Mouse (Mus musculus) limb, embryonic 14.5 days (tissue): Measurements from ENCODE around the gene Vstm2l. TPM values are rescaled to one million over a fixed set of nuclear protein-coding genes. Genes with fewer than 3 reads are reported as not detected.

Experiments used
- ATAC-seq: fragments of 200-750 bp; cut with Nextera tagmentation; 2 replicates; pipeline ENCODE4 v1.8.0; 2017; ENCODE audit warnings: low read depth, moderate number of reproducible peaks, moderate TSS enrichment; ENCODE audit not compliant: low FRiP score
- DNase-seq: peaks from one replicate; pipeline ENCODE4 v3.0.0-alpha.2; 2015; ENCODE audit warnings: low spot score
- H3K27ac ChIP-seq: fragments of 300-500 bp; sonication (generic); replicated peaks from 2 replicates; pipeline ENCODE4 v1.5.1; 2014; ENCODE audit warnings: low read depth, mild to moderate bottlenecking, low read length, moderate library complexity, mixed read lengths
- H3K27me3 ChIP-seq: fragments of 300-500 bp; sonication (generic); 2 replicates; pipeline ENCODE4 v1.6.1; 2014; ENCODE audit warnings: low read length, mixed read lengths; ENCODE audit not compliant: control insufficient read depth, insufficient read depth
- H3K36me3 ChIP-seq: fragments of 300-500 bp; sonication (generic); 2 replicates; pipeline ENCODE4 v1.6.1; 2014; ENCODE audit warnings: mild to moderate bottlenecking, low read length, moderate library complexity, mixed read lengths; ENCODE audit not compliant: control insufficient read depth, insufficient read depth
- H3K4me1 ChIP-seq: fragments of 300-500 bp; sonication (generic); 2 replicates; pipeline ENCODE4 v1.6.1; 2014; ENCODE audit warnings: antibody characterized with exemption, low read length, mixed read lengths; ENCODE audit not compliant: control insufficient read depth, insufficient read depth
- H3K4me2 ChIP-seq: fragments of 300-500 bp; sonication (generic); replicated peaks from 2 replicates; pipeline ENCODE4 v1.6.1; 2014; ENCODE audit warnings: low read depth, mild to moderate bottlenecking, low read length, moderate library complexity; ENCODE audit not compliant: severe bottlenecking
- H3K4me3 ChIP-seq: fragments of 300-500 bp; sonication (generic); replicated peaks from 2 replicates; pipeline ENCODE4 v1.5.1; 2014; ENCODE audit warnings: low read length
- H3K9ac ChIP-seq: fragments of 300-500 bp; sonication (generic); 2 replicates; pipeline ENCODE4 v1.6.1; 2014; ENCODE audit warnings: mild to moderate bottlenecking, low read depth, low read length, moderate library complexity; ENCODE audit not compliant: severe bottlenecking
- H3K9me3 ChIP-seq: fragments of 300-500 bp; sonication (generic); 2 replicates; pipeline ENCODE4 v1.6.1; 2016; ENCODE audit warnings: low read length; ENCODE audit not compliant: control insufficient read depth
- POLR2A ChIP-seq: fragments of 200-500 bp; IDR thresholded peaks from 2 replicates; pipeline ENCODE4 v1.8.0; 2012; ENCODE audit warnings: inconsistent platforms, mild to moderate bottlenecking, moderate library complexity, borderline replicate concordance; ENCODE audit not compliant: insufficient read depth, insufficient read length; ENCODE audit errors: extremely low read depth
- WGBS: fragments of 180-500 bp; shearing (Covaris S2); extraction: QIAGEN DNeasy Blood & Tissue Kit; methylation state at CpG from one replicate; pipeline ENCODE4 v1.1.7; 2014; 5-methylcytosine and 5-hydroxymethylcytosine counted together
- polyA plus RNA-seq, 2 experiments: library from polyadenylated mRNA; depleted of rRNA in 1 of 2; stranded (reverse) in 1 of 2; unstranded in 1 of 2; fragments of >200 nt; fragmentation: Nextera tagmentation in 1 of 2; extraction: Ambion mirVana in 1 of 2; gene quantifications; 2 replicates each; pipeline versions ENCODE4 v1.2.1 to v1.2.3; 2012 to 2014

Gene Vstm2l
- polyA plus RNA-seq, 2 experiments, result 0.83 TPM; not detected in 1

DNA sequence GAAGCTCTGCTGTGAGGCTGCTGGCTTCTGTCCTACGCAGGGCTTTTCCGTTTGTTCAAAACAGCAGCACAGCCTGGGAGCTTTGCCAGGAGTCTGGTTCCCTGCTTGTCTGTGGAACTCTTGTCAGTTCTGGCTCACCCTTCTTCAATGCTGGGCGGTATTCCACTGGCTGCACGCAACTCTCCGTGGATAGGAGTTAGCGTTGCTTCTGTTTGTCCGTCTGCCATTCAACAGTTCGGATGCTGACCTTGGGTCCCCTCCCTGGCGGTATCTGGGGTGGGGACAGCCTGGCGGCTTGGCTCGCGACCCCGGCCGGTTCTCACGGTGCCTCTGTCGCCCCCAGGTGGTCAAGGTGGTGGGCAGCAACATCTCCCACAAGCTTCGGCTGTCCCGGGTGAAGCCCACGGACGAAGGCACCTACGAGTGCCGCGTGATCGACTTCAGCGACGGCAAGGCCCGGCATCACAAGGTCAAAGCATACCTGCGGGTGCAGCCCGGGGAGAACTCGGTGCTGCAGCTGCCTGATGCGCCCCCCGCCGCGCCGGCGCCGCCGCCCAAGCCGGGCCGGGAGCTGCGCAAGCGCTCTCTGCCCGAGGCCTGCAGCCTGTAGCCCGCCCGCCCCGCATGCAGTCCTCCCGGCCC, 29.2 kb downstream of the Vstm2l start:
- peak overlapping the region; percentile 70 for H3K9ac ChIP-seq
- H3K4me1 ChIP-seq, result peaks cover 11% of the 10 kb centered on the region
- no peaks in the 10 kb centered on the region for H3K9me3 ChIP-seq
- H3K36me3 ChIP-seq, result no peaks in the 10 kb centered on the region
- peak; percentile 82 for ATAC-seq
- H3K4me2 ChIP-seq, result peak overlapping the region; percentile 95
- H3K27ac ChIP-seq, result peak overlapping the region; percentile 40
- H3K4me3 ChIP-seq, result peak overlapping the region; percentile 54
- WGBS, result 1% methylated on average over 31 of the region's 47 CpGs
- DNase-seq, result peak; percentile 93
- H3K27me3 ChIP-seq, result peaks cover 18% of the 10 kb centered on the region
- 0 out of 2 replicates have a peak, but pooled peaks have one; percentile 7 for TF ChIP-seq POLR2A

DNA sequence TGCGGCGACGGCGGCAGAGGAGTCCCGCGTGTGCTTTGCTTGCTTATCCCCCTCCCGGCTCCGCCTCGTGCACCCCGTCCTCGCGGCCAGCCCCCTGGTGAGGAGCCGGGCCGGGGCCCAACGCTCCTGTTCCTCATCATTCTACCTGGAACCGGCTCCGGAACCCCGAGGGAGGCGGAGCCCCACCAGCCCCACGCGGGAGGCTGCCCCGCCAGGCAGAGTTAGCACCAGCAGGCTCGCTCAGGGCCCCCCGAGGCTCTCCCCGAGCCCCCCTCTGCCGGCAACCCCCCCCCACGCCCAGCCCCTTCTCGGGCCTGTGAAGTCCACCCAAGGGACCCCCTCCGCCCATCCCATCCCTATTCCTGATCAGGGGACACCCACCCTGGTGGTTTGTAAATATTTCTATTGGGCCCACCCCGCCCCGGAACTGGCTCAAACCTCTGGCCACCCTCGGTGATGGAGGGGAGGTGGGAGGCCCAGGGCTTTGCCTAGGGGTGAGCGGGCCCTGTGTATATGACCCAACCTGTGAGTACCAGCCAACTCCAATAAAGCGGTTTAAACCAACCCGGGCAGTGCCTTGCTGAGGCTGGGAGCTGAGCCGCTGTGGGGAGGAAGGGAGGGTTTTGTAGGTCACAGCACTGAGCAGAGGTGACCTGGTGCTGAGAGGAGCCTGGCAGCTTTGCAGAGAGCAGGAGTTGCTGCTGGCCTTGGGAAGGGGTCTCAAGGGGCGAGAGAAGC, 29.9 kb downstream of the Vstm2l start:
- Histone ChIP-seq H3K27ac (peak overlapping the region; percentile 40), H3K9me3 (no peaks in the 10 kb centered on the region), H3K4me2 (peak overlapping the region; percentile 95), H3K36me3 (no peaks in the 10 kb centered on the region), H3K9ac (peak overlapping the region; percentile 70), H3K4me3 (peak overlapping the region; percentile 54), H3K27me3 (peaks cover 18% of the 10 kb centered on the region), H3K4me1 (peaks cover 11% of the 10 kb centered on the region)
- 7% methylated on average over 33 of the region's 37 CpGs for whole genome bisulfite sequencing
- ATAC-seq (peak; percentile 36), DNase-seq (no peak)
- 0 out of 2 replicates have a peak, but pooled peaks have one; percentile 3 for TF ChIP-seq POLR2A

DNA sequence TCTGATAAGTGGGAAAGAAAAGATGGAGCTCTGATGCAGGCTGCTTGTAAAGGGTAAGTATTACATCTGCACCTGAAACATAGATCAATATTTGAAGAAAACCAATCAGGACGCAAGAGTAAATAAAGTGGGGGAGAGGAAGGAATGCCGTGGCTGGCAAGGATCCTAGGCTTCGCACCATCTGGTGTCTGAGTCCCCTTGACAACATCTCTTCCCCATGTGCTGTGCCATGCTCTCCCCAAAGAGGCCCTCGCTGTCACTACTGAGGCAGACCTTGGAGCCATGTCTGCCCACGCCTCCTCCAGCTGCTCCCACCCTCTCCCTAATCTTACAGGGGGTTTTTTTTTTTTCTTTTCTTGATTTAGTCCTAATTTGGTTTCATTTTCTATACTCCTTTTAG, 39.5 kb downstream of the Vstm2l start:
- H3K27me3 ChIP-seq, result no peaks in the 10 kb centered on the region
- no peaks in the 10 kb centered on the region for H3K4me1 ChIP-seq
- no peak overlapping the region for H3K4me2 ChIP-seq
- DNase-seq (no peak), ATAC-seq (no peak)
- TF ChIP-seq POLR2A, result no peak
- no peak overlapping the region for H3K27ac ChIP-seq
- no peak overlapping the region for H3K9ac ChIP-seq
- WGBS, result 72% methylated on average over 5 of the region's 5 CpGs
- no peaks in the 10 kb centered on the region for H3K36me3 ChIP-seq
- no peak overlapping the region for H3K4me3 ChIP-seq
- H3K9me3 ChIP-seq, result no peaks in the 10 kb centered on the region

DNA sequence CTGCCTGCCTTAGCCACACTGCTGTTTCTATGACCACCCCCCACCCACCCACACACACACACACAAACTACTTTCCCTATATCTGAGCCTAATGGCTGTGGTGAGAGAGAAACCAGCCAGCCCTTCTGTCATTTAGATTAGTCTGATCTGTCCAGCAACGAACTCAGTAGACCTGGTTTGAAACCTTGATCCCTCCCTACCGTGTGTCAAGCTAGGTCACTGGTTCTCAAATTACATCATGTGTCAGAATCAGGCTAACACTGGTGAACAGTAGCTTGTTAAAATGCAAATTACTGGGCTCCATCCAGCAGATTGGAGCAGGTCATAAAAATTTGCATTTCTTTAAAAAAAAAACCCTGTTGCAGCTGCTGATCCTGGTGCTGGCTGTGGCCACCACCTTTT, 43.3 kb downstream of the Vstm2l start:
- DNase-seq, result no peak
- Histone ChIP-seq H3K9me3 (no peaks in the 10 kb centered on the region), H3K4me3 (no peak overlapping the region), H3K9ac (no peak overlapping the region), H3K4me1 (no peaks in the 10 kb centered on the region), H3K27ac (no peak overlapping the region), H3K36me3 (no peaks in the 10 kb centered on the region), H3K4me2 (no peak overlapping the region), H3K27me3 (no peaks in the 10 kb centered on the region)
- no peak for ATAC-seq
- 1% methylated on average over 2 of the region's 2 CpGs for whole genome bisulfite sequencing
- TF ChIP-seq POLR2A, result no peak

GRCm38 (mm10) chr2:157967856-157968255, 53.4 kb downstream of the Vstm2l start:
- Histone ChIP-seq H3K36me3 (no peaks in the 10 kb centered on the region), H3K27me3 (no peaks in the 10 kb centered on the region), H3K4me1 (no peaks in the 10 kb centered on the region), H3K27ac (no peak overlapping the region), H3K4me3 (no peak overlapping the region), H3K9me3 (no peaks in the 10 kb centered on the region), H3K9ac (no peak overlapping the region), H3K4me2 (no peak overlapping the region)
- no peak for TF ChIP-seq POLR2A
- DNase-seq (no peak), ATAC-seq (no peak)
- 12% methylated on average over 3 of the region's 3 CpGs for WGBS
